Mouse (Mus musculus) cerebellum, adult 11 months (tissue): ENCODE data around the gene Olfr392.

Experiments
- DNase-seq: peaks from one replicate; pipeline ENCODE4 v3.0.0; 2022

Olfr392 gene

DNA sequence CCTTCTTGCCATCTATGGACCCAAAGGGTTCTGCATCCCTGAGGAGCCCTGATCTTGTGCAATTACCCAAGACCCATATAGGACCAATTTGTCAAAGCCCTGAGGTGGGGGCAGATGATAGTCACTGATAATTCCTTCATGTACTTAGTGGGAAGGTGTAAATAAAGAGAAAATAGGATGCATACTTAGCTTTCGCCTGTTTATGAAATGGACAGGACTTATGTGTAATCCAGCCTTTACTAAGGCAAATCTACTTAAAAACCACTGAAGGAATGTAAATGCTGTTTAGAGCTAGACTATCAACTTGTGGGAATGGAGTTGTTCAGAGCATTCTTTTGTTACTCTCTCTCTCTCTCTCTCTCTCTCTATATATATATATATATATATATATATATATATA, at the start of gene Olfr392:
Gene Olfr392 (minus strand): TSS at position 101 of the 400 bp plus-strand sequence.
- no peak for DNase-seq

DNA sequence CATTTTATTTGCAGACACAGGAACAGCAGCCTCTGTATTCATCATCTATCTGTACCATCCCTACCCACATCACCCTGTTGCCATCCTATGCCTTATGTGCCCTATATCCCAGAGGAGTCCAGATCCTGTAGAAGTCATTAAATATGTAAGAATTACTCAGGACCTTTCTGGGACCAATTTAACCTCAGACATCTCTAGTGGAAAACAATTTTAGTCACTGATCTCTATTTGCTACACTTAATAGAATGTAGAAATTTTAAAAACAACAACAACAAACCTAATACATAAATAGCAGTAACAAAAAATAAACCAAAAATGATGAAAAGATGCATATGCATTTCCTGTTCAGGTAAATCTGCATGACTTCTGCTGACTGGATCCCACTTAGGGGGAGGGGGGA, 34.5 kb upstream of the Olfr392 start, which contains the start of gene Olfr393:
Gene Olfr393 (minus strand): TSS at position 101 of the 400 bp plus-strand sequence.
- DNase-seq, result no peak

DNA sequence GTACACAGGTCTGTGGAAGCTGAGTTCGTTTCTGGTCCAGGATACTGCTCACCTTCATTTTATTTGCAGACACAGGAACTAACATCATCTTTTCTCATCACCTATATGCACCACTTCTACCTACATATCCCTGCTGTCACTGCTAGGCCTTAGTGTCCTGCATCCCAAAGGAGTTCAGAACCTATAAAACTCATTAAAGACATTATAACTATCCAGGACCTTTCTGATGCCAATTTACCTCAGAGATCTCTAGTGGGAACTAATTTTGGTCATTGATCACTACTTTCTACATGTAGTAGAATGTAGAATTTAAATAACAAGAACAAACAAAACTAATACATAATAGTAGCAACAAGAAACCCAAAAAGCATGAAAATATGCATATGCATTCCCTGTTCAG, 13.9 kb downstream of the Olfr392 start, which contains the start of gene Olfr391-ps:
Gene Olfr391-ps (minus strand): TSS at position 101 of the 400 bp plus-strand sequence.
- no peak for DNase-seq

DNA sequence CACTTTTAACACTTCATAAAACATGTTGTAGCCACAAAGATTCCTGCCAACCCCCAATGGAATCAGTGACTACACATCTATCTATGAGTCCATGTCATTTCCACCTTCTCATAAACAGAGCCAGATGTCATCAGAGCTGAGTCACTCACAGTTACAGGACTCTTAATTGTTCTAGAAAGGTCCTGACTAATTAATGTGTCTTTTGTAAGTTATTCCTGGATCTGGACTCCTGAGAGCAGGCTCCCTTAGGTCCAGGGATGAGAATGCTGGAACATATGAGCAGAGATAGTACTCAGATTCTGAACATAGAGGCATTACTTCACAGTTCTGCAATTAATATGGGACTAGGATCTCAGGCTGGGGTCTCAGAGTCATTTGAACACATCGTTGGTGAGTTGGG, 34.2 kb downstream of the Olfr392 start, which contains the start of gene Olfr390:
Gene Olfr390 (plus strand): TSS at position 301 of the 400 bp plus-strand sequence.
- DNase-seq, result no peak

DNA sequence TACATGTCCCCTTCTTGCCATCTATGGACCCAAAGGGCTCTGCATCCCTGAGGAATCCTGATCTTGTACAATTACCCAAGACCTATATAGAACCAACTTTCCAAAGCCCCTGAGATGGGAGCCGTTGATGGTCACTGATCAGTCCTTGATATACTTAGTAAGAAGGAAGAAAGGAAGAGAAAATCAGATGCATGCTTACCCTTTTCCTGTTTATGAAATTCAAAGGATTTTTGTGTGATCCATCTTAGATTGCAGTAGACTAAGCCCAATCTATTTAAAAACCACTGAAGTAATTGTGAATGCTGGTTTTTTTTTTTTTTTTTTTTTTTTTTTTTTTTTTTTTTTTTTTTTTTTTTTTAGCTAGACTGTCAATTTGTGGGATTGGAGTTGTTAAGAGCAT, 36.2 kb downstream of the Olfr392 start, which contains the start of gene Olfr389:
Gene Olfr389 (minus strand): TSS at position 101 of the 400 bp plus-strand sequence.
- DNase-seq, result no peak
